Mouse (Mus musculus) myocyte (in vitro differentiated cells): Measurements from ENCODE around the gene Apbb1ip.

Experiments used
- CEBPB ChIP-seq: IDR thresholded peaks from 2 replicates; pipeline ENCODE4 v1.6.1; 2011; ENCODE audit warnings: mild to moderate bottlenecking, moderate library complexity; ENCODE audit not compliant: poor library complexity, insufficient read depth, severe bottlenecking
- MAX ChIP-seq: IDR thresholded peaks from one replicate; pipeline ENCODE4 v1.6.1; 2011; ENCODE audit warnings: low read depth, mild to moderate bottlenecking, control low read depth
- MYOD1 ChIP-seq, 3 experiments: IDR thresholded peaks; one replicate each; pipeline ENCODE4 v1.6.1; 2011; ENCODE audit warnings: control low read depth in 2 of 3, low read depth in 2 of 3, mild to moderate bottlenecking in 2 of 3, moderate library complexity in 1 of 3; ENCODE audit not compliant: insufficient read length in 2 of 3, control insufficient read depth in 1 of 3
- POLR2A ChIP-seq: IDR thresholded peaks from one replicate; pipeline ENCODE4 v1.6.1; 2011; ENCODE audit warnings: low read depth, mild to moderate bottlenecking, control low read depth, moderate library complexity; ENCODE audit not compliant: insufficient read length
- POLR2AphosphoS2 ChIP-seq: IDR thresholded peaks from one replicate; pipeline ENCODE4 v1.6.1; 2011; ENCODE audit warnings: low read depth, control low read depth; ENCODE audit not compliant: insufficient read length
- SRF ChIP-seq: IDR thresholded peaks from one replicate; pipeline ENCODE4 v1.6.1; 2011; ENCODE audit warnings: low read depth; ENCODE audit not compliant: control insufficient read depth, insufficient read length
- TCF12 ChIP-seq: IDR thresholded peaks from one replicate; pipeline ENCODE4 v1.6.1; 2011; ENCODE audit warnings: mild to moderate bottlenecking, control low read depth; ENCODE audit not compliant: poor library complexity, insufficient read depth, severe bottlenecking
- USF1 ChIP-seq: IDR thresholded peaks from one replicate; pipeline ENCODE4 v1.6.1; 2011; ENCODE audit warnings: low read depth, mild to moderate bottlenecking, control low read depth, moderate library complexity

DNA sequence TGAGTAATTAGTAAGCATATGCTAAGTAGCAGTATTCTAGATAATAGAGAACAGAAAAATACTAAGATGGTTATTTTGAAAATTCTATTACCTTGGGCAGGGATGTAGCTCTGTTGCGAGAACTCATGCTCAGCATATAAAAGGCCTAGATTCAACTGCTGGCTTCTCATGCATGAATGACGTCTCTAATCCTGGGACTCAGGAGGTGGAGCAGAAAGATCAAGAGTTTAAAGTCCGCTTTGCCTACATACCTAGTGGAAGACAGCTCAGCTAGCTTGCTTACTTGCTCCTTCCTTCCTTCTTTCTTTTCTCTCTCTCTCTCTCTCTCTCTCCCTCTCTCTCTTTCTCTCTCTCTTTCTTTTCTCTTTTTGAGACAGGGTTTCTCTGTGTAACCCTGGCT is 140.5 kb downstream of the Apbb1ip start:
- TF ChIP-seq POLR2A (no peak), CEBPB (no peak), USF1 (no peak), MAX (no peak), TCF12 (no peak), SRF (no peak), MYOD1 (IDR thresholded peaks at IDR 0.05; ENCODE audit: control insufficient read depth in 1 of 3, insufficient read length in 2 of 3, low read depth in 2 of 3) (no peak), POLR2AphosphoS2 (no peak)
